In genomic region chr10:76632630-76633029, GRCm38 (mm10) we compare ENCODE assay signal across 17 mouse cellular contexts. TPM values are rescaled to one million over a fixed set of nuclear protein-coding genes. Genes with fewer than 3 reads are reported as not detected.
DNase-seq lines count a peak whose midpoint lies in the region; ATAC-seq and TF ChIP-seq lines count a peak whose summit lies in the region.
"Had no signal": no experiment of that assay in that cellular context is flagged by ENCODE, and none has a peak within 500 bp of the region (broad histone marks: within the 10 kb centered on the region; RNA-seq: fewer than 3 reads in every experiment).

No protein-coding gene starts in this region.

- no peak overlapping the region for H3K4me2 ChIP-seq in lung, embryonic 16.5 days (ENCODE audit: low read depth, low read length)
- H3K4me2 ChIP-seq in stomach, postnatal 0 days (replicated peaks; ENCODE audit: low read depth), result no peak overlapping the region
- H3K4me2 ChIP-seq in liver, embryonic 12.5 days, result no peak overlapping the region

- intact Hi-C loops in left cerebral cortex, postnatal 25 days (cut with DNase I), result no loop called here

- no peaks in the 10 kb centered on the region for H3K9me3 ChIP-seq in lung, embryonic 16.5 days (ENCODE audit: control insufficient read depth, low read length)
- no peaks in the 10 kb centered on the region for H3K9me3 ChIP-seq in stomach, postnatal 0 days (ENCODE audit: control insufficient read depth, low read length)
- no peaks in the 10 kb centered on the region for H3K9me3 ChIP-seq in liver, embryonic 12.5 days (replicated peaks)

- H3K36me3 ChIP-seq in lung, embryonic 16.5 days (ENCODE audit: control insufficient read depth, insufficient read depth, low read length), result no peaks in the 10 kb centered on the region
- no peaks in the 10 kb centered on the region for H3K36me3 ChIP-seq in stomach, postnatal 0 days (ENCODE audit: control insufficient read depth, insufficient read depth, low read length)
- H3K36me3 ChIP-seq in liver, embryonic 12.5 days, result no peaks in the 10 kb centered on the region

- no peak for DNase-seq in frontal cortex, postnatal 25 days (ENCODE audit: low spot score in 2 of 2)
- DNase-seq in lung, adult 18-20 months, result no peak
- DNase-seq in left cerebral cortex, postnatal 25 days (ENCODE audit: low spot score in 2 of 2), result peak; percentile 28 to 85
- no peak for DNase-seq in stomach, postnatal 0 days (ENCODE audit: low spot score)
- DNase-seq in kidney, postnatal 10 days, result no peak
- DNase-seq: adrenal gland, postnatal 14 days; cerebellum, adult 11-12 months; gastrocnemius, postnatal 10 days; kidney, postnatal 25 days; liver; right cerebral cortex, postnatal 4 days had no signal

- peaks cover 34% of the 10 kb centered on the region for H3K4me1 ChIP-seq in lung, embryonic 16.5 days (replicated peaks; ENCODE audit: control insufficient read depth, insufficient read depth, low read length)
- no peaks in the 10 kb centered on the region for H3K4me1 ChIP-seq in stomach, postnatal 0 days (replicated peaks; ENCODE audit: control insufficient read depth, insufficient read depth)
- no peaks in the 10 kb centered on the region for H3K4me1 ChIP-seq in liver, embryonic 12.5 days

- ATAC-seq in frontal cortex, adult (ENCODE audit: low TSS enrichment), result peak; percentile 94
- ATAC-seq in lung, embryonic 16.5 days (ENCODE audit: low read depth), result no peak
- no peak for ATAC-seq in stomach, postnatal 0 days (ENCODE audit: low FRiP score, low TSS enrichment)
- no peak for ATAC-seq in liver, embryonic 12.5 days

- H3K9ac ChIP-seq in lung, embryonic 16.5 days (ENCODE audit: low read length), result no peak overlapping the region
- H3K9ac ChIP-seq in stomach, postnatal 0 days (ENCODE audit: low read length), result no peak overlapping the region
- no peak overlapping the region for H3K9ac ChIP-seq in liver, embryonic 12.5 days

- WGBS in lung, embryonic 16.5 days, result 58% methylated on average over 8 of the region's 8 CpGs
- WGBS in stomach, postnatal 0 days, result 66% methylated on average over 8 of the region's 8 CpGs
- whole genome bisulfite sequencing in liver, embryonic 12.5 days (ENCODE audit: insufficient replicate concordance), result 55% methylated on average over 8 of the region's 8 CpGs

- H3K4me3 ChIP-seq in lung, embryonic 16.5 days (ENCODE audit: low read length), result no peak overlapping the region
- no peak overlapping the region for H3K4me3 ChIP-seq in stomach, postnatal 0 days (ENCODE audit: low read depth, low read length)
- no peak overlapping the region for H3K4me3 ChIP-seq in liver, embryonic 12.5 days

- H3K27ac ChIP-seq in lung, embryonic 16.5 days (ENCODE audit: low read length), result 0 out of 2 replicates have a peak overlapping the region, but pooled peaks have one; percentile 31
- peak overlapping the region; percentile 30; the same call in 1 of the 2 replicates for H3K27ac ChIP-seq in stomach, postnatal 0 days (replicated peaks)
- H3K27ac ChIP-seq in liver, embryonic 12.5 days, result no peak overlapping the region
- H3K27ac ChIP-seq: macrophage had no signal

- no peak for TF ChIP-seq EP300 in stomach, postnatal 0 days (optimal IDR thresholded peaks at IDR 0.05)

- TF ChIP-seq CTCF in stomach, postnatal 0 days (IDR thresholded peaks at IDR 0.05; ENCODE audit: low read depth), result no peak

- H3K27me3 ChIP-seq in lung, embryonic 16.5 days (ENCODE audit: control insufficient read depth, insufficient read depth, low read depth, low read length), result no peaks in the 10 kb centered on the region
- no peaks in the 10 kb centered on the region for H3K27me3 ChIP-seq in stomach, postnatal 0 days (ENCODE audit: control insufficient read depth, insufficient read depth, low read length)
- no peaks in the 10 kb centered on the region for H3K27me3 ChIP-seq in liver, embryonic 12.5 days (replicated peaks)

RNA-seq across cellular contexts. Expression of gene Col6a2, which starts 9.2 kb away (rescaled TPM):
- 282 and 283 TPM in 2 replicates for polyA plus RNA-seq in lung, embryonic 16.5 days (2015; fragmentation: Nextera tagmentation; extraction: Ambion mirVana)
- 10 to 100 TPM in 1 of 2 experiments, 1 to 10 TPM in 1; 9.4 to 10.1 TPM for total RNA-seq in left cerebral cortex, postnatal 25 days (2021)
- 145 TPM in 2 replicates for polyA plus RNA-seq in stomach, postnatal 0 days (2015; fragmentation: Nextera tagmentation; extraction: Ambion mirVana)
- 14.4 and 16.6 TPM in 2 replicates for polyA plus RNA-seq in liver, embryonic 12.5 days (2016; fragmentation: Nextera tagmentation; extraction: Ambion mirVana)

RNA-seq across cellular contexts. Expression of gene Ftcd, which starts 57.2 kb away (rescaled TPM):
- 0.14 and 0.62 TPM in 2 replicates for polyA plus RNA-seq in lung, embryonic 16.5 days (2015; fragmentation: Nextera tagmentation; extraction: Ambion mirVana)
- total RNA-seq in left cerebral cortex, postnatal 25 days (2021), result under 1 TPM in 1 of 2 experiments, not detected in 1; 0.16 TPM
- 0.22 and 0.42 TPM in 2 replicates for polyA plus RNA-seq in stomach, postnatal 0 days (2015; fragmentation: Nextera tagmentation; extraction: Ambion mirVana)
- polyA plus RNA-seq in liver, embryonic 12.5 days (2016; fragmentation: Nextera tagmentation; extraction: Ambion mirVana), result 18.3 and 18.6 TPM in 2 replicates
- total RNA-seq: gastrocnemius, postnatal 10 days had no signal
- polyA plus RNA-seq: embryonic facial prominence, embryonic 11.5 days; macrophage; neural tube, embryonic 14.5 days had no signal

Comparison
In these comparisons a context has a peak if more than half of its experiments do, and no peak if none do; other contexts are left out.
1. DNase-seq: peak in left cerebral cortex, postnatal 25 days (2 of 2); none in frontal cortex, postnatal 25 days (0 of 2), lung, adult 18-20 months (0 of 2), stomach, postnatal 0 days (single experiment) and kidney, postnatal 10 days (single experiment).
2. RNA of gene Ftcd, which starts 57.2 kb away (polyA plus RNA-seq): 18.3 to 18.6 TPM in liver, embryonic 12.5 days; 0.22 to 0.42 TPM in stomach, postnatal 0 days and 0.14 to 0.62 TPM in lung, embryonic 16.5 days; every median in the first group is over 10 times any median in the second.